Mouse (Mus musculus) heart, adult 18-20 months (tissue): ENCODE data around the gene Atrx. TPM values are rescaled to one million over a fixed set of nuclear protein-coding genes. Genes with fewer than 3 reads are reported as not detected.
A peak's percentile ranks its signal among the peaks of the same experiment; 100 is the strongest.

Experiments used
- DNase-seq, 2 experiments: peaks; one replicate each; pipeline ENCODE4 v3.0.0; 2021 to 2022; ENCODE audit warnings: mixed read lengths in 1 of 2
- total RNA-seq, 2 experiments: library from RNA; stranded (reverse); gene quantifications; 2 replicates each; pipeline ENCODE4 v1.2.3; 2021

Atrx gene
- total RNA-seq, 2 experiments from 2014 or later = 48.2 to 61.5 TPM

- peak in 1 of 2 experiments; percentile 15 for DNase-seq
Observed at GRCm38 (mm10) chrX:105767932-105768331, 161.3 kb downstream of the Atrx start.

- peak; percentile 45 to 46 for DNase-seq
Observed at GRCm38 (mm10) chrX:105767177-105767764, 161.9 kb downstream of the Atrx start.

- peak in 1 of 2 experiments; percentile 17 for DNase-seq
Observed at GRCm38 (mm10) chrX:105766013-105766412, 163.2 kb downstream of the Atrx start.

GRCm38 (mm10) chrX:105765005-105765706, 164.0 kb downstream of the Atrx start:
- DNase-seq = peak; percentile 13 to 42

- peak; percentile 14 to 38 for DNase-seq
Observed at GRCm38 (mm10) chrX:105764162-105765004, 164.8 kb downstream of the Atrx start, which contains the start of gene Fgf16. Gene Fgf16, plus strand, starts transcription at chrX:105764279.

- peak; percentile 19 to 43 for DNase-seq
Observed at GRCm38 (mm10) chrX:105763612-105764011, 165.6 kb downstream of the Atrx start.

- peak; percentile 9 to 41 for DNase-seq
Observed at GRCm38 (mm10) chrX:105762847-105763527, 166.2 kb downstream of the Atrx start.

Other genes starting within 250 kb of the Atrx start
- gene Fgf16, start 165.1 kb downstream of the Atrx start, total RNA-seq = 10 to 100 TPM; 18.5 to 23.9 TPM
- 10 to 100 TPM; 38.1 to 47.6 TPM for gene Magt1, start 82.5 kb upstream of the Atrx start, total RNA-seq
- 1,000 to 10,000 TPM; 1,613 to 1,714 TPM for gene Cox7b, start 86.3 kb upstream of the Atrx start, total RNA-seq
- gene Atp7a, start 97.9 kb upstream of the Atrx start, total RNA-seq = 1 to 10 TPM; 7.7 to 8.7 TPM
- 1 to 10 TPM; 1.0 to 1.1 TPM for gene Tlr13, start 213.8 kb upstream of the Atrx start, total RNA-seq